Mouse (Mus musculus) CD4-positive, CD25-positive, alpha-beta regulatory T cell, adult 2 months (primary cell): ENCODE data around the gene Klhdc3.

Experiments used
- DNase-seq: peaks from one replicate; pipeline ENCODE4 v3.0.0-alpha.2; 2012; ENCODE audit warnings: low read depth, low spot score

The Klhdc3 gene

DNA sequence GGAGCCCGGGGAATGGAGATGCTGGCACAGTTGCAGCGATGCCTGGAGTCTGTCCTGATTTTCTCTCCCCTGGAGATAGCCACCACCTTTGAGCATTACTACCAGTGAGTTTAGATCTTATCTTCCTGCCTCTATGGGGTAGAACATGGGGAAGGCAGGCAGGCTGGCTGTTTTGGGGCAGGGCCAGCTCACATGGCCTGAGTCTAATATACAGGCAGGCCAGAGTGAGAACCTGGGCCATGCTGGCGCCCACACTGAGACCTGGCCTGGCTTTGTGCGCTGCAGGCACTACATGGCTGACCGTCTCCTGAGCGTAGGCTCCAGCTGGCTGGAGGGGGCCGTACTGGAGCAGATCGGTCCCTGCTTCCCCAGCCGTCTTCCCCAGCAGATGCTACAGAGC, 19.4 kb downstream of the Klhdc3 start:
- no peak for DNase-seq

DNA sequence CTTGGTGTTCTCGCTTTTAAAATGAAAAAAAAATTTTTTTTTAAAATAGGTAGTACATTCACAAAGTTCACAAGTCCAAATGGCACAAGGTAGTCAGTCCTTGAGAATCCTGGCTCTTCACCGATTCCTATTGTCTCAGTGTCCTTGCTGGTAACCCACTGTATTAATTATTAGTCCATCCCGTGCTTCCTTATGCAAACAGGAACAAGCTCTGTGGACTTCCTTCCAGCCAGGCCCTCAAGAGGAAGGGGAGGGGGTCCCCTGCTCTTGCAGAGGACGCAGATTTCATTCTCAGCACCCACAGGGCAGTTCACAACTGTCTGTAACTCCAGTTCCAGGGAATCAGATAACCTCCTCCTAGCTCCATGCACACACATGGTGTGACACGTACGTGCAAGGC, 24.7 kb downstream of the Klhdc3 start:
- no peak for DNase-seq

DNA sequence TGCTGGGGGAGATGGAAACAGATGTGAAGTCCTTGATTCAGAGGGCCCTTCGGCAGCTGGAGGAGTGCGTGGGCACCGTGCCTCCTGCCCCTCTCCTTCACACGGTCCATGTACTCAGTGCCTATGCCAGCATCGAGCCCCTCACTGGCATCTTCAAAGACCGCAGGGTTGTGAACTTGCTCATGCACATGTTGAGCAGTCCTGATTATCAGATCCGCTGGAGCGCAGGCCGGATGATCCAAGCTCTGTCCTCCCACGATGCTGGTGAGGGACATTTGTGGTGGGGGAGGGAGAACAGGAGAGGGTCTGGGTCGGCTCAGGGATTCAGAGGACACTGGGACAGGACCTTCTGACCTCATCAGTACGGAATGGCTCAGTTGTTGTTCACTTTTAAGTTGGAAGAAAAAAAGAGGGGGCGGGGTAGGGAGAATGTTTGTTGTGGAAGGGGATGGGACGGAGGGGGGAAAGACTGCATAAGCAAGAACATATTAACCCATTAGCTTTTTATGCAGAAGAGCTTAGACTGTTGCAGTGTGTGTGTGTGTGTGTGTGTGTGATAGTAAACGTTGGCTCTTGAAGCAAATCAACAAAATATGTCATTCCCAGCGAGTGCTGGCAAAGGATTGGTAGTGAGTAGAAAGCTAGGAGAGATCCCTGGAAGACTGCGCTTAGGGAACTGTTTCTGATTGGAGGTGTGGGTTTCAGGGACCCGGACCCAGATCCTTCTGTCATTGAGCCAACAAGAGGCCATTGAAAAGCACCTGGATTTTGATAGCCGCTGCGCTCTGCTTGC, 28.8 kb downstream of the Klhdc3 start:
- DNase-seq: no peak

DNA sequence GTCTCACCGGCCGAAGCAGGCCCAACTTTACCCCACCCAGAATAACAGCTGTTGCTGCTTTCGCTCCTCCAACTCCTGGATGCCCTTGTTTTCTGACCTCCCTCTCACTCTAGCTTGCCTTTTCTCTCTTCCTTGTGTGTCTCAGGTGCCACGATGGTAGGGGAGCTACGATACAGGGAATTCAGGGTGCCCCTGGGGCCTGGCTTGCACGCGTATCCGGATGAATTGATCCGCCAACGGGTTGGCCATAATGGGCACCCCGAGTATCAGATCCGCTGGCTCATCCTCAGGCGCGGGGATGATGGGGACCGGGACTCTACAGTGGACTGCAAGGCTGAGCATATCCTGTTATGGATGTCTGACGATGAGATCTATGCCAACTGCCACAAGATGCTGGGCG, 29.4 kb downstream of the Klhdc3 start:
- no peak for DNase-seq

DNA sequence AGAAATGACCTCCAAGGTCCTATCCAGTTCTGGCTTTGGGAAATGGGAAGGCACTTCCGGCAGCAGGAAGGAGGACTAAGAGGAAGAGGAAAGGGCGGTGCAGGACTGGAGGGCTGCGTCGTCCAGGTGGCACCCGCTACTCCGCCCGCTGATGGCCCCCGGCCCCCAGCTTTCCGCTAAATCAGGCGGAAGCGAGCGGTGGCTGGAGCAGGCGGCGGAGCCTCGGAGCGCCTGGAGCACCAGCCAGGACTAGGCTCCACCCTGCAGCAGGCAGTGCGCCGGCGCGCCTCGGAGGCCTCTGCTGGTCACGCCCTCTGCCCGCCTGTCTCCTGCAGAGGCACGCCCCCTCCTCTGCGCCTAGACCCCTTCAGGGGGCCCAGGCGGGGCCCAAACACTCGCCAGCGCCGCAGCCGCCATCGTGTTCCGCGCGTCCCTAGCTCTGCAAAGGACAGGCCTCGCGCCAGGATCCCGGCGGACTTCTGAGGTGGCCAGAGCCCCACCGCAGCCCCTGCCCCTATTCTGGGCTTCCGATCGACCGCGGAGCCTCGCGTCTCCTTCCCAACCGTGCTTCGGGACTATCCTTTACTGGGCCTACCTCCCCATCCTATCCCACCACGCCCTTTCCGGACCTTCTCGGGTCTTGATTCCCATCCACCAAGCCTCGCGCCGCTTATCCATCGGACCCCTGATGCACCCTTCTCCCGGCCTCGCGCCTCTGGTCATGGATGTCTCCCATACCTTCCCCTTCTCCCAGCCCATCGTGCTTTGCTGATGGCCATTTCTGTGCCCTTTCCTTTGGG, 30.3 kb downstream of the Klhdc3 start, which contains the start of gene Cul7:
Gene Cul7, plus strand, starts transcription at position 106 of the 800 bp plus-strand sequence.
- peak; percentile 93 for DNase-seq

DNA sequence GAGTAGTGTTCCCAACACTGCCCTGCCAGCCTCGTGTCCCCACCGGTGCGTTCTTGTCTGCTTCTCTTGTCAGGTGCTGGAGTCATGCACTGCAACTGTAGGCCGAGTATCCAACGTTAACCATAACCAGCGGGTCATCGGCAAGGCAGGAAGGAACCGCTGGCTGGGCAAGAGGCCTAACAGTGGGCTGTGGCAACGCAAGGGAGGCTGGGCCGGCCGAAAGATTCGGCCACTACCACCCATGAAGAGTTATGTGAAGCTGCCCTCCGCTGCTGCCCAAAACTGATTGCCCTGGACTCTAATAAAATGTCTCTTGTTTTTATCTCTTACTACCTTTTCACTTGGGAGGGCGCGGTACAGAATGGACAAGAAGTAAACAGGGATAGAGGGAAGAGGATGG, 30.9 kb downstream of the Klhdc3 start:
- DNase-seq: peak; percentile 14

DNA sequence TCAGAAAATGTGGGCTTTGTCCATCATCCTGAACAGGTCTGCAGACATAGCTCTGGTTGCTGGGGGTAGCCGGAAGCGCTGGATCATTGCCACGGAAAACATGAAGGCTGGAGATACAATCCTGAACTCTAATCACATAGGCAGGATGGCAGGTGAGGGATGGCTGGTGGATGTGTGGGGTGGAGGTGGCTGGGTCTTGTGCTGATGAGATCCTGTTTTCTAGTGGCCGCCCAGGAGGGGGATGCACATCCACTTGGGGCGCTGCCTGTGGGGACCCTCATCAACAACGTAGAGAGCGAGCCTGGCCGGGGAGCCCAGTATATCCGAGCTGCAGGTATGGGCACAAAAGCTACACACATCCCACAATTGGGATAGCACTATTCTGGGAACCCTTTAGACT, 32.3 kb downstream of the Klhdc3 start:
- no peak for DNase-seq

DNA sequence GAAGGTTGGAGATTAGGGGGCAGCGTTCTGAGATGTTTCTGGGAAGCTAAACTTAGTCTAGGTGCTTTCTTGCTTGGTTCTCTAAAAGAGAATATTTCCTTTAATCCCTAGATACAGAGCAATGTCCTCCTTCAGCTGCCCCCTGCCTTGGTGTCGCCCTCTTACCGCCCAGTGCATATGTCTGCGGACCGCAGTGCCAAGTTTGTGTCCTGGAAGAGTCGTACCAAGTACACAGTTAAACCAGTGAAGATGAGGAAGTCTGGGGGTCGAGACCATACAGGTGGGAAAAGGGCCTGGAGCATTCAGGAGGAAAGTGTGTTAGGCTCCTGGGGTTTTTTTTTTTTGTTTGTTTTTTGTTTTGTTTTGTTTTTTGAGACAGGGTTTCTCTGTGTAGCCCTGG, 33.4 kb downstream of the Klhdc3 start:
- no peak for DNase-seq

DNA sequence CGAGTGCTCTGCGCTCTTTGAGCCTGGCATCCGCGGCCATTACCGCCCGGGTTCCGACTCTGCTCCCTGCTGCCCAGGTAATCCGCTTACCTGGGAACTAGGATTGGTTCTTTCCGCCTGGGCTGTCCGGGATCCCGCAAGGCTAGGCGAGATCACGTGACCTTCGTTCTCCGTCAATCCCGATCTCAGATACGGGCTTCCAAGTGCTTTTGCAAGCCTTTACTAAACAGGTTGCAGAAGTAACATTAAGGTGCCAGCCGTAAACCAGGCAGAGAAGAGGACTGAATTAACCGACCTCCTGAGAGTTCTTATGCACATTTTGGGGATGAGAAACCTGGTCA, 34.4 kb downstream of the Klhdc3 start:
- DNase-seq: no peak

DNA sequence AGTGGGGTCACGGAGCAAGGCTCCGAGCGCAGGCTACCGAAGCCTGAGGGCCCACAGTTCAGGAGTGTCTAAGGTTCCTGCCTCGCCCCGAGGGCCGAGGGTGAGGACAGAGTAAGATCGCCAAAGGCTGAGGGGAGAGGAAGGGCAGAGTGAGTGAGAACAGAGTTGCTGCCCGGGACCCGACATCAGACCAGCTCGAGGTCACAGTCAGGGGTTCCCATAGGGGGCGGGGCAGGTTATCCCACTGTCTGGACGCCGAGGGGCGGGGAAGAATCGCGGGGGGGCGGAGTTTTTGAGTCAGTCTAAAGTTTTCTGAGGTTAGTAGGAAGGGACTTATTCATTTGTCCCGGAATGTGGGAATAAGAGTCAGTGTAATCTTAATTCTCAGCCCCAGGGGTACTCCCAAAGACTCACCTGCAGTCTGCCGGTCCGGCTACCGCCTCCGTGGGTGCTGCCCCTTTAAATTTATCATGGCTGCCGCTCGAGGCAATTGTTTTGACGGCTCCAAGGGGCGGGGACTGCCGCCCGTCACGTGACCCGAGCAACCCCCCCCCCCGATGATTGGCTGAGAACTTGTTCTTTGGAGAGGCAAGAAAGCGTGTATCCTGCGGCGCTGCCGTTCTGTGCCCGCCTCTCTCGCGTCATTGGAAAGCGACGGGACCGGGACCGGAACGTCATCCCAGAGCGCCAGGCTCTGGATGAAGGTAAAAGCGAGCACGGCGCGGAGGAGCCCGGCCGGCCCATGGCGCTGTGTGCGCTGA, 35.0 kb downstream of the Klhdc3 start, which contains the start of the genes Klc4 and Mrpl2:
Gene Klc4, minus strand, starts transcription at position 462 of the 761 bp plus-strand sequence.
Gene Mrpl2, plus strand, starts transcription at position 669 of the 761 bp plus-strand sequence.
- peak; percentile 99 for DNase-seq

DNA sequence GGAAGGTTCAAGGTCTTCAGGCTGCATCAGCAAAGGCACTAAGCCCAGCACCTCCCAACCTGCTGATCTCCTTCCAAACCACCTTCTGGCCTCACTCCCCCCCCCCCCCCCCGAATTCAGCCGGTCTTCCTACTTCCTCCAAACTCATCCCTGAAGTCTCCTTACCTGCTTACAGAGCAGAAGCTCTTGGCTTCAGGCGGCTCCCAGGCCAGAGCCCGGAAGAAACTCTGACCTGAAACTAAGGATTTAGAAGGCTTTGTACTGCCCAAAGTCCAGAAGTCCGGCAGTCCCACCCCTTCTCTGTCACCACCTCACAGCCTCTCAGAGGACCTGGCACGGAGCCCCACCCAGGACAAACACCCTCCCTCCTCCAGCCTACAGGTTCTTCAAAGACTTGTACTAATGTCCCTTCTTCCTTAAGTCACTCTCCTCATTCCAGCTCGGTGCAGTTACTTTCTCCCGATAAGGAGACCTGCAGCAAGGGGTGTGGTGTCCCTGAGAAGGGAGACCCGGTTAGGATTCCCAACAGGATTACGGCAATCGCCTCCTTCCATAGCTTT, 35.7 kb downstream of the Klhdc3 start:
- peak; percentile 24 for DNase-seq

DNA sequence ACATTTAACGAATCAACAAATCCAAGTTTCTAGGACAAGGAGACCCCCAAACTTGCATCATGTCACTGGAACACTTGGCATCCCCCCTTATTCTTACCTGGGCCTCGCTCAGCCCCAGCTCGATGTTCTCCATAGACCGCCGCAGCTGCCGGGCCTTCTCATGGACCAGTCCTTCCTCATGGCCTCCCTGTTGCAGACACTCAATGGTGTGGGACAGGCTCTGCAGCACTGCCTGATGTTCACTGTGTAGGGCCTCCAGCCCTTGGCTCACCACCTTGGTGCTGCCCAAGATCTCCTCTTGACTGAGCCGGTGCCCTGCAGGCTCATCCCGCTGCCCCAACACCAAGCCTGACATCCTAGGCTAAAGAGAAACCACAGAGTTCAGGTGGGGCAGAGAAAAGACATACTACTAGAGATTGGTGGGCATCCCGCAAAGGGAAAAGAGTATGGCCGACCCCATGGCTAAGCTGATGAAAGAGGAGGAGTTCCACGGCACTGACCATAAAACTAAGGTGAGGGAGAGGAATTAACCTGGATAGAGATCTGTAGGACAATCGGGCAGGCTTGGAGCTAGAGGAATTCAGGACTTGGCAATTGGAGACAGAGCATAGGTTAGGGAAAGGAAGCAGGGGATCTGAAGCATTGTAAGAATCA, 36.4 kb downstream of the Klhdc3 start:
- no peak for DNase-seq

DNA sequence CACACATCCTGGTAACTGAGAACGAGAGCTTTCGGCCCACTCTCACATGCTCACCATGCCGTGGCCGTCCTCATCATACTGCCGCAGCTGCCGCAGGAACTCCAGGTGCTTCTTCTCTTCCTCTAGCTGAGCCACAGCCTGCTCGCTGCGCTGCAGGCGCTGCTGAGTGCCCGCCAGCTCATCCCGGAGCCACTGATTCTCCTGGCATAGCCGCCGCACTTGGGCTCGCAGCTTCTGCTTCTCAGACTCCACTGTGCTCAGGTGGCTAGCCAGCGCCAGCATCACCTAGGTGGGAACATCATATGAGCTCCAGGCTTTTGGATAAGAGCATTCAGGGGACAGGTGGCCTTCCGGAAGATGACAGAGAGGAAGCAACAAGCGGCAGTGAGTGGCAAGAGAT, 38.7 kb downstream of the Klhdc3 start:
- no peak for DNase-seq

DNA sequence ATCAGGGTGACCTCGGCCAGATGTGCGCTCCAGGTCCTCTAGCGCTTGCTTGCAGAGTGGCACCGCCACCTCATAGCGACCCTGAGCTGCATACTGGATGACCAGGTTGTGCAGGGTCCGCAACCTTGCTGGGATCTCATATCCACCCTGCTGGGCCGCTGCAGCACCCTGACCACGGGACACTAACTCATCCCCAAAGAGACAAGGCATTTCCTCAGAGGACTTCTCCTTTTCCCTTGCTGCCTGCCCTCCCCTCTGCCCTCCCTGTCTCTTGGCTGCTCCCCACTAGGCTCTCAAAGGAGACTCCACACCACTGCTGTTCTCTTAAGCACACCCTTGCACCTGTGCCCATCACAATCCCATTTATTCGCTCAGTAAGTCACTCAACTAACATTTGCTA, 40.8 kb downstream of the Klhdc3 start:
- no peak for DNase-seq

DNA sequence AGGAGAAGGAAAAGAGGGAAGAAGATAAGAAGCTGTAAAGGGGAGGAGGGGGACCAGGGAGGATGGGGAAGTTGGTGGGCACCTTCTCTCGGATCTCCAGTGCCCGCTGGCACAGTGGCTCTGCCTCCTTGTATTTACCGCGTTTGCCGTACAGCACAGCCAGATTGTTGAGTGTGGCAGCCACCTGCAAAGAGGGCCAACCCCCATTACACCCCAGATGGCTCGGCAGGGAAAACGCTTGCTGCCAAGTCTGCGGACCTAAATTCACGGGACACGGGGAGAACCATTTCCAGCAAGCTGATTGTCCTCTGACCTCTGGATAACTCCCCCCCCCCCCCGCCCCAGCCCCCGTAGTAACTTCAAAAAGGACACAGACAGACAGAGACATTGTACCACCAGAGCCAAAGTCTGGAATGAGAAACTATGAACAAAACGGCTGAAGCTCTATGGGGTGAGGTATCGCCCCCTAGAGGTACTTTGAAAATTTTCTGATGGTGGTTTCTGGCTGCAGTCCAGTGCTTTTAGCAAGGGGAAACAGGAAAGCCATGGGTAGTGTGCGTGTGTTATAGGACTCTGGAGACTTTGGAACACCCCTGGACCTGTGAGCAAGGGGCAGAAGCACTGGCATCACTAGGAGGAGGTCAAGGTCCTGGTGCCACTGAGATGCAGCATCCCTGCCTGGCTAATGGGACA, 43.7 kb downstream of the Klhdc3 start:
- DNase-seq: peak; percentile 75

DNA sequence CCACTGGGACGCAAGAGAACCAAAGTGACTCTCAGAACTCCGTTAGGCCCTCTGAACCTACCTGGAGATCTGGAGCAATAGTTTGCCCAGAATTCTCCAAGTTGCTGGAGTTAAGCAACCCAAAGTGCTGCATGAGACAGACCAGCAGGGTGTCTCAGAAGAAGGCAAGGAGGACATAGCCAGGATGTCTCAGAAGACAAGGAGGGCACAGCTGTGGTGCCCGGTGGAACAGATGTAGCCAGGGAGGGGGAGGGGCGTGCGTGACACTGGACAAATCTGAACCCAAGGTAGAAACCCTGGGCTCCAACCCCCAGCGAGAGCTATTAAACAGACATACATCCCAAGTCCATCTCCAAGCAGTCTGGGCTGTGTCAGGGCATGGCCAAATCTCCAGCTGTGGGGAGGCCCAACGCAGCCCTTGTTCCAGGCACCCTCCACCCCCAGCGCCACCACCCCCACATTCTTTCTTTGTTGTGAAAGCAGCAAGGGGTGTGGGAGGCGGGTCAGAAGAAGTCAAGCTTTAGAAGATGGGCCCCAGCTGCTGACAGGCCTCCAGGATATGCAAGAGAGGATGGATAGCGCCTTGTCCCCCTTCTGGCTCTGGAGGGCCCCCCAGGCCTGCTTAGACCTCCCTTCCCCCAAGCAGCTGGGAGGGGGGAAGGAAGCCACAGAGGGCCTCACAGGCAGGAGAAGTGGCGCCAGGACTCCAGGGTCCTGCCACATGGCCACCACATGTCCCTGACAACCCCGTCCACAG, 50.9 kb downstream of the Klhdc3 start:
- DNase-seq: no peak

DNA sequence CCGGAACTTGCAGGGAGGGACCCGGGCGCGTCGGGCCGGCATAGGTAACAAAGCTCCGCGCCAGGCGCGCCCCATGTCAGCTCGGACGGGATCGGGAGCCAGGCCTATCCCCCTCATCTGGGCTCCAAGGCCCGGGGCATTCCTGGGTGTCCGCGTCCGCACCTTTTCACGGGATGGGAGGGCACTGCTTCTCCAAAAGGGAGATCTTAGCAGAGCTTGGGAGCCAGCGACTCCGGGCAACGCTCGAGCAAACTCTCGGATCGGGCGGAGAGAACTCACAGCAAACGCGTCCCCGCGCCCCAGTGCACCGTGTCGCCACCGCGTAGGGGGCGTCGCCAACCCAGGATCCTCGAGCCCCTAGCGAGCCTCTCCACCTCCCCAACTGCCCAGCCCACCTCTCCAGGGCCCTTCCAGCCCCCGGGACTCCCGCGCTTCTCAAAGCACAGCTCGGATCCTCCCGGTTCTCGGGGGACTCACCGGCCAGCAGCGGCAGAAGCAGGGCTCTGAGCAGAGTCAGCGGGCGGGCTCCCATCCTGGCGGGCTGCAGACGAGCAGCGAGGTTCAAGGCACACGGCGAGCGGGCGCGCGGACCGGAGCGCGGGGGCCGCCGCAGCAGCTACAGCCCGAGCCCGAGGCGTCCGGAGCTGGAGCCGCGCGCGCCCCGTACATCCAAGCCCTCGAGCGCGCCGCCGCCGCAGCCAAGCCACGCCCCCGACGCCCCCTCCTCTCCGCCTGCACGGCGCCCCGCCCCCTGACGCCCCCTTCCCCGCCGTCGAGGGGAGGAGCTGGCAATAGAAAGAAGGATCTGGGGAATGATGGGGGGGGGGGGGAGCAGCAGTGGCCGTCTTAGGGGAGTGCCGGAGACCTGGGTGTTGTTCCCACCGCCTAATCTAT, 51.7 kb downstream of the Klhdc3 start, which contains the start of gene Ptk7:
Gene Ptk7, minus strand, starts transcription at position 714 of the 894 bp plus-strand sequence.
- peak; percentile 19 for DNase-seq

DNA sequence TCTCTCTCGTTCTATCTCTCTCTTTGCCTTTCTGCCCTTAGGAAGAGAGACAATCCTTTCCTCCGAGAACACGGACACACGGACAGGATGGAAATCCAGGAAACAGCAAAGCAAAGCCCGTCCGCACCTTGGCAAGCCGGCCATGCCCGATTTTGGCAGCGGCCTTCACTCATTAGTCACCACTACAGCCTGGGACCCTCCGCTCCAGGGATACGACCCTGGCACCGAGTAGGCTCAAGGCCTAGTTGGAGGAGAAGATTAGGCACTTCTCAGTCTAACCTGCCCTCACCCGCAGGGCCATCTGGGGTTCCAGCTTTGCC, 52.3 kb downstream of the Klhdc3 start:
- no peak for DNase-seq

DNA sequence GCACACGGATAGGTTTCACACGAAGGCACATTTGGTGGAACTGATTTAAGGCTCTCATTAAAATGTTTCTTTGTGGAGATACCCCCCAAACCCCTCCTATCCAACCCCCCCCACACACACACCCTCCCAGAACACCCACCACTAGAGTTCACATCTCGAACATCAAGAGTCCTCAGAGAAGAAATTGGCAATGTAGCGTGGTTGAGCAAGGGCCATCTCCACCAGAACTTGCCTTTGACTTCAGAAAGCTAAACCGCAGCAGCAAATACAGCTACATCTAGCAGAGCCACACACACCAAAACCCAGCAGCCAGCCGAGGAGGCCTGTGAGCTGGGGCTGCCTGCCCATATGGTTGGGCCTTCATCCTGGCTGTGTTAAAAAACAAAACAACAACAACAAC, 53.3 kb downstream of the Klhdc3 start:
- no peak for DNase-seq
